Mouse (Mus musculus): Measurements from ENCODE around the gene Zbtb18. TPM values are rescaled to one million over a fixed set of nuclear protein-coding genes. Genes with fewer than 3 reads are reported as not detected.
"Not testable (repeated sequence)": the region's sequence is repeated elsewhere in the genome, so short reads cannot be mapped to it uniquely, and the experiment has no call there.

Gene Zbtb18
- total RNA-seq, 2 experiments from 2014 or later, result 84.3 to 88.7 TPM

DNA sequence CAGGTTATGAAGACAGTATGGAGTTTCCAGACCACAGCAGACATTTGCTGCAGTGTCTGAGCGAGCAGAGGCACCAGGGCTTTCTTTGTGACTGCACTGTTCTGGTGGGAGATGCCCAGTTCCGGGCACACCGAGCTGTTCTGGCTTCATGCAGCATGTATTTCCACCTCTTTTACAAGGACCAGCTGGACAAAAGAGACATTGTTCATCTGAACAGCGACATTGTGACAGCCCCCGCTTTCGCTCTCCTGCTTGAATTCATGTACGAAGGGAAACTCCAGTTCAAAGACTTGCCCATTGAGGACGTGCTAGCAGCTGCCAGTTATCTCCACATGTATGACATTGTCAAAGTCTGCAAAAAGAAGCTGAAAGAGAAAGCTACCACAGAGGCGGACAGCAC is 4.9 kb downstream of the Zbtb18 start:
- no peak for DNase-seq

DNA sequence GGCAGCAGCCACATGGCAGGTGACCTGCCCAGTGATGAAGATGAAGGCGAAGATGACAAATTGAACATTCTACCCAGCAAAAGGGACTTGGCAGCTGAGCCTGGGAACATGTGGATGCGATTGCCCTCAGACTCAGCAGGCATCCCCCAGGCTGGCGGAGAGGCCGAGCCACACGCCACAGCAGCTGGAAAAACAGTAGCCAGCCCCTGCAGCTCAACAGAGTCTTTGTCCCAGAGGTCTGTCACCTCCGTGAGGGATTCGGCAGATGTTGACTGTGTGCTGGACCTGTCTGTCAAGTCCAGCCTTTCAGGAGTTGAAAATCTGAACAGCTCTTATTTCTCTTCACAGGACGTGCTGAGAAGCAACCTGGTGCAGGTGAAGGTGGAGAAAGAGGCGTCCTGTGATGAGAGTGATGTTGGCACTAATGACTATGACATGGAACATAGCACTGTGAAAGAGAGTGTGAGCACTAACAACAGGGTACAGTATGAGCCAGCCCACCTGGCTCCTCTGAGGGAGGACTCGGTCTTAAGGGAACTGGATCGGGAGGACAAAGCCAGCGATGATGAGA is 5.5 kb downstream of the Zbtb18 start:
- DNase-seq, result no peak

DNA sequence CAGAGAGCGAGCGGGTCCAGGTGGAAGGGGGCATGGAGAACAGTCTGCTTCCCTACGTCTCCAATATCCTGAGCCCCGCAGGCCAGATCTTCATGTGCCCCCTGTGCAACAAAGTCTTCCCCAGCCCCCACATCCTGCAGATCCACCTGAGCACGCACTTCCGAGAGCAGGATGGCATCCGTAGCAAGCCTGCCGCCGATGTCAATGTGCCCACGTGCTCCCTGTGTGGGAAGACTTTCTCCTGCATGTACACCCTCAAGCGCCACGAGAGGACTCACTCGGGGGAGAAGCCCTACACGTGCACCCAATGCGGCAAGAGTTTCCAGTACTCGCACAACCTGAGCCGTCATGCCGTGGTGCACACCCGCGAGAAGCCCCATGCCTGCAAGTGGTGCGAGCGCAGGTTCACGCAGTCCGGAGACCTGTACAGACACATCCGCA is 6.0 kb downstream of the Zbtb18 start:
- DNase-seq, result no peak

- DNase-seq, result no peak
Measured at GRCm38 (mm10) chr1:177448921-177449320, 6.8 kb downstream of the Zbtb18 start.

GRCm38 (mm10) chr1:177449857-177450256 is 7.7 kb downstream of the Zbtb18 start:
- not testable (repeated sequence) for DNase-seq

DNA sequence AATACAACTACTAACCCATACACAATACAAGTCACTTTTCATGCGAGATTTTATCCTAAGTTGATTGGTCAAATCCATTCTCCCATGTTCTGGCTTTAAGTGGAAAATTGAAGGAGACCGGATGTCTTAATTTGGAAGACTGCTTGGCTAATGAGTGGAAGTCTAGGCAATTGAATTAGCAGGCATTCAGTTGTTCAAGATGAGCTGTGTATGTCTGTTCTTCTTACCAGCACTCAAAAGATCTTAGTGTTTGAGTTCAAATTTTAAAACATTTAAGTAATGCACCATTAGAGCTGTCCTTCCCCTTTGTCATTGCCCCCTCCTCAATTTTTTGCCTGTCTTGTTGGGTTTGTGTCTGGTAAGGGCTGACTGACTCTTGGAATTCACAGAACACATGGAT is 8.9 kb downstream of the Zbtb18 start:
- no peak for DNase-seq

- DNase-seq, result no peak
Measured at GRCm38 (mm10) chr1:177451991-177452431, 9.9 kb downstream of the Zbtb18 start.

DNA sequence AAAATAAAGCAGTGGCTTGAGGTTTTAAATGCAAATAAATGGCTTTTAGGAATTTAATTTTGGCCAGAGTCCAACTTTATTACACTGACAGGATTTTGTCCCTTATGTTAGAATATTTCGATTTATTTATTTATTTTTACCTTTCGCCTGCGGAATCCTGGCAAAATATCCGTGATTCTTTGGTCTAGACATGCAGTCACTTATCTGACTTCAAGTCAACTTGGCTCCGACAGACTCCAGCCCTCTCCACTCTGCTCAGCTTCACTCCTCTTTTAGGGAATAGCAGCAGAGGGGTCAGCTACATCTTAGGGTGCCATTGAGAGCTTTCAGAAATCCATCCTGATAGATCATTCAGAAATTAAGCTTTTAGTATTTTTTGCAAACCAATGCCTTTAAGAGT is 10.8 kb downstream of the Zbtb18 start:
- DNase-seq, result no peak

GRCm38 (mm10) chr1:177453806-177454205 is 11.7 kb downstream of the Zbtb18 start:
- no peak for DNase-seq

DNA sequence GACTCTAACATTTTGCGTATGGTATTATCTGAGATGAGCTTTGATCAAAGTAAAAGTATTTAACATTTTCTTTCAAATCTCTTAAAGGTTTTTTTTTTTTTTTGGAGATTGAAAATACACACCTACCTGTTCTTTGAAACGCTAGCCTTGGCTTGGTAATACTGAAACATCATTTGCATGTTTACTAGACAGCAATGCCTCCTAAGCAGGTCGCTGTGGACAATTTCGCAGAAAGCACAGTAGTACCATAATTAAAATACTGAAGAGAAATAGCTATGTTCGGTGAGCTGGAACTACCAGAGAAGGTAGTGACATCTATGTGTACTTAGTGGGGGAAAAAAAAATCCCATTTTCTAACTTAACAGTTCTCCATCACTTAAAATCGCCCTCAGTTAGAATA is 12.3 kb downstream of the Zbtb18 start:
- DNase-seq, result no peak

DNA sequence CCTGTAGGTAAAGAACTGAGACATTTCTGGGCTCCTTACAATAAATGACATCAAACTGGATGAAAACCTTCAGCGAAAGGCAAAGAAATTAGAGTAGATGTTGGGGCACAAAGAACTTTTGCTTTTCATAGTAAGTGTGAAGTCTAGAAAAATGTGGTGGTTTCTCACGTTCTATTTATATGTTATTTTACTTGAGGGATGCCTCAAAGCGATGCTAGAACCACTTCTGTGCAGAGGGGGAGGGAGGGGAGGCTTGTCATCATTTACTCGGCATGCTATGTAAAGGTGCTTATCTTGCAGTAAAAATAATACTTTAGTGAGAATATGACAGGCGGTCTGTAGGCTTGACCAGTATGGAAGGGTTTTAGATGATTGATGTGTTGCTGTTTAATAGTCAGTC is 13.3 kb downstream of the Zbtb18 start:
- no peak for DNase-seq

DNA sequence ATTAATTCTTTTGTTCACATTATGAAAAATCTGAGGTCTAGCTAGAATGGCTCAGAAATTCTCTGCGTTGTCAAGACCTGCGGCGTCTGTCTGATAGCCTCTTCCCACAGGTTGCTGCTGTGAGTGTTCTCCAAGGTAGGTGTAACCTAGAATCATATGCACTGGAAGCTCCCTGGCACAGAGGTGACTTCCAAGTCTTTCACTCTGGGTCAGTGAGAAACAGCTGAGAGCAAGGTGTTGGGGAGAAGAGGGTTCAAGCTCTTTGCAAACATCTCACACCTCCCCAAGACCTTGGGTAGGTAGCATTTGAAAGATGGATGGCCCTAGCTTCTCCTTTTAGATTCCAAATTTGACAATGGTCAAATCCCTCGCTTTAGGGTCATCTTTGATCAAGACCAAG is 14.1 kb downstream of the Zbtb18 start:
- no peak for DNase-seq

DNA sequence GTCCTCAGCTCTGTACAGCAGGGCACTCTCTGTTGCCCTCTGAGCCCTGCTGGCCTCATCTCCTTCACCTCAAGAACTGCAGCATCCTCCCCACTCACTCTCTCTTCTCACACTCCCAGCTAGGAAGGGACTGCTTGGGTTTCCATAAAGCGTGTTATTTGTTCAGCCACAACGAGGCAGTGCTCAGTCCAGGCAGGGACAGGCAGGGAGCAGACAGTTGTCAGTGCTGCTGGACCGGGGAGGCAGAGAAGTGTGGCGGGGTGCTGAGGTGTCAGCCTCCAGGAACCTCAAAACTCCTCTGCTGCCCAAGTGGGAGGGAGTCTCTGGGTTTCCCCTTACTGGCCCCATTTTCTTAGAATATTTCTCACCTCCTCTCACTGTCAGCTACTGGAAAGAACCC is 14.6 kb downstream of the Zbtb18 start:
- no peak for DNase-seq

- DNase-seq, result no peak
Measured at GRCm38 (mm10) chr1:177457981-177458380, 15.8 kb downstream of the Zbtb18 start.

GRCm38 (mm10) chr1:177458456-177459389 is 16.6 kb downstream of the Zbtb18 start:
- no peak for DNase-seq

- no peak for DNase-seq
Measured at GRCm38 (mm10) chr1:177459536-177459935, 17.4 kb downstream of the Zbtb18 start.

- DNase-seq, result no peak
Measured at GRCm38 (mm10) chr1:177467150-177467549, 25.0 kb downstream of the Zbtb18 start.

GRCm38 (mm10) chr1:177468436-177468835 is 26.3 kb downstream of the Zbtb18 start:
- DNase-seq, result no peak

DNA sequence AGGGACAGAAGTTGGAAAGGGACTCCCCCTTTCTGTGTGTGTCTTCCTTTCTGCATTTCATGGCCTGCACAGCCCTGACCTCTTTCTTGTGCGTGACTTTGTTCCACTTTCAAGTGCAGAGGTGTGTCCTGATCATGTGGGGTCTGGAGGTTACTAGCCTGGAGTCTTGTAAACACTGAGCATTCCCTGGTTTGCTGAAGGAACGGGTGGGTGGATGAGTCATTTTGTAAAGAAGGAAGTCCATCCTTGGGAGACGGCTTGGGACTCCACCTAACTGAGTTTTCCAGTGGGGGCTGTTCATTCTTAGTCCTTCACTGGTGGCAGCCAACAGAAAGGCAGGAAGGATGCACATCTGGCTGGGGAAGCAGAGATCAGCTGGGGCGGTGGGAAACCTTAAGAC is 27.9 kb downstream of the Zbtb18 start:
- no peak for DNase-seq

- DNase-seq, result no peak
Measured at GRCm38 (mm10) chr1:177470951-177471350, 28.8 kb downstream of the Zbtb18 start.

GRCm38 (mm10) chr1:177475542-177476197 is 33.5 kb downstream of the Zbtb18 start:
- DNase-seq, result no peak

- no peak for DNase-seq
Measured at GRCm38 (mm10) chr1:177478578-177478977, 36.4 kb downstream of the Zbtb18 start.

GRCm38 (mm10) chr1:177479356-177480004 is 37.3 kb downstream of the Zbtb18 start:
- no peak for DNase-seq

Measured in gastrocnemius, postnatal 10 days (tissue).